Mouse (Mus musculus): Measurements from ENCODE around the gene Dhx32. TPM values are rescaled to one million over a fixed set of nuclear protein-coding genes. Genes with fewer than 3 reads are reported as not detected.
A peak's percentile ranks its signal among the peaks of the same experiment; 100 is the strongest.

Gene Dhx32
- polyA plus RNA-seq, 1 experiment from 2014 or later: 38.5 TPM

- H3K27me3 ChIP-seq (replicated peaks; ENCODE audit: low read depth, poor library complexity, severe bottlenecking): no peaks in the 10 kb centered on the region
- no peak for DNase-seq (ENCODE audit: low spot score)
- H3K4me3 ChIP-seq: no peak overlapping the region
- no peak overlapping the region for H3K27ac ChIP-seq (replicated peaks)
- no peaks in the 10 kb centered on the region for H3K36me3 ChIP-seq (replicated peaks)
- 0 out of 2 replicates have a peak, but pooled peaks cover 12% of the 10 kb centered on the region for H3K4me1 ChIP-seq
- 88% methylated on average over 13 of the region's 13 CpGs for WGBS
- H3K9me3 ChIP-seq: peaks cover 6% of the 10 kb centered on the region; the same call in 1 of the 2 replicates
Observed at GRCm38 (mm10) chr7:133765849-133766243, 16.7 kb downstream of the Dhx32 start.

GRCm38 (mm10) chr7:133765240-133765848, 17.2 kb downstream of the Dhx32 start:
- no peak overlapping the region for H3K27ac ChIP-seq (replicated peaks)
- H3K36me3 ChIP-seq (replicated peaks): no peaks in the 10 kb centered on the region
- WGBS: 80% methylated on average over 10 of the region's 10 CpGs
- H3K27me3 ChIP-seq (replicated peaks; ENCODE audit: low read depth, poor library complexity, severe bottlenecking): no peaks in the 10 kb centered on the region
- no peak overlapping the region for H3K4me3 ChIP-seq
- peaks cover 12% of the 10 kb centered on the region; the same call in 1 of the 2 replicates for H3K4me1 ChIP-seq
- H3K9me3 ChIP-seq: peaks cover 6% of the 10 kb centered on the region; the same call in 1 of the 2 replicates
- DNase-seq (ENCODE audit: low spot score): no peak

- no peak for DNase-seq (ENCODE audit: low spot score)
- Histone ChIP-seq H3K36me3 (replicated peaks) (no peaks in the 10 kb centered on the region), H3K4me3 (no peak overlapping the region), H3K27me3 (replicated peaks; ENCODE audit: low read depth, poor library complexity, severe bottlenecking) (no peaks in the 10 kb centered on the region), H3K4me1 (peaks cover 20% of the 10 kb centered on the region), H3K9me3 (peaks cover 6% of the 10 kb centered on the region; the same call in 1 of the 2 replicates), H3K27ac (replicated peaks) (no peak overlapping the region)
- 76% methylated on average over 2 of the region's 2 CpGs for WGBS
Observed at GRCm38 (mm10) chr7:133764425-133764824, 18.1 kb downstream of the Dhx32 start.

DNA sequence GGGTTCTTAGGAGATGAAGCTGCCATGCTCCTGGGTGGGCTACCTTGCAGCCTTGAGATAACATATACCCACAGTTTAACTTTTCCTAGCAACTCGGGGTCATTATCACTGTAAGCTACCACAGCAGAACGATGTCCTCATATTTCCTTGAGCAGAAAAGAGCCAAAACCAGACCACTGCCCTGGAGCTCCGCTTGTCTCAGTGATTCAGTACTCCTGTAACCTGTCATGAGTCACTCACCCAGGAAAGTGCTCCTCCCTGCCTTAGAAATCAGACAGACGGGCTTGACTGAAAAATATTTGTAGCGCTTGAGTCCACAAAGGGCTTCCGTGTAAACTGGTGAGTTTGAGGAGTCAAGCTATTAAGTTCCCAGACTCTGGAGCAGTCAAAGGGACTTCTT, 19.8 kb downstream of the Dhx32 start:
- Histone ChIP-seq H3K27ac (replicated peaks) (no peak overlapping the region), H3K27me3 (replicated peaks; ENCODE audit: low read depth, poor library complexity, severe bottlenecking) (no peaks in the 10 kb centered on the region), H3K36me3 (replicated peaks) (no peaks in the 10 kb centered on the region), H3K9me3 (peaks cover 6% of the 10 kb centered on the region; the same call in 1 of the 2 replicates), H3K4me3 (no peak overlapping the region), H3K4me1 (peaks cover 35% of the 10 kb centered on the region)
- no peak for DNase-seq (ENCODE audit: low spot score)
- 90% methylated on average over 6 of the region's 6 CpGs for WGBS

- H3K9me3 ChIP-seq: peaks cover 6% of the 10 kb centered on the region; the same call in 1 of the 2 replicates
- peak overlapping the region; percentile 50 for H3K4me3 ChIP-seq
- peak overlapping the region; percentile 83 for H3K27ac ChIP-seq (replicated peaks)
- no peaks in the 10 kb centered on the region for H3K36me3 ChIP-seq (replicated peaks)
- peaks cover 38% of the 10 kb centered on the region for H3K4me1 ChIP-seq
- 4% methylated on average over 27 of the region's 27 CpGs for WGBS
- DNase-seq (ENCODE audit: low spot score): peak; percentile 84
- no peaks in the 10 kb centered on the region for H3K27me3 ChIP-seq (replicated peaks; ENCODE audit: low read depth, poor library complexity, severe bottlenecking)
Observed at GRCm38 (mm10) chr7:133759611-133760353, 22.7 kb downstream of the Dhx32 start.

- Histone ChIP-seq H3K27ac (replicated peaks) (no peak overlapping the region), H3K27me3 (replicated peaks; ENCODE audit: low read depth, poor library complexity, severe bottlenecking) (no peaks in the 10 kb centered on the region), H3K4me3 (peak overlapping the region; percentile 16; the same call in 1 of the 2 replicates), H3K4me1 (peaks cover 38% of the 10 kb centered on the region), H3K9me3 (peaks cover 6% of the 10 kb centered on the region; the same call in 1 of the 2 replicates), H3K36me3 (replicated peaks) (peaks cover 5% of the 10 kb centered on the region)
- WGBS: 87% methylated on average over 5 of the region's 5 CpGs
- no peak for DNase-seq (ENCODE audit: low spot score)
Observed at GRCm38 (mm10) chr7:133758716-133759115, 23.8 kb downstream of the Dhx32 start.

DNA sequence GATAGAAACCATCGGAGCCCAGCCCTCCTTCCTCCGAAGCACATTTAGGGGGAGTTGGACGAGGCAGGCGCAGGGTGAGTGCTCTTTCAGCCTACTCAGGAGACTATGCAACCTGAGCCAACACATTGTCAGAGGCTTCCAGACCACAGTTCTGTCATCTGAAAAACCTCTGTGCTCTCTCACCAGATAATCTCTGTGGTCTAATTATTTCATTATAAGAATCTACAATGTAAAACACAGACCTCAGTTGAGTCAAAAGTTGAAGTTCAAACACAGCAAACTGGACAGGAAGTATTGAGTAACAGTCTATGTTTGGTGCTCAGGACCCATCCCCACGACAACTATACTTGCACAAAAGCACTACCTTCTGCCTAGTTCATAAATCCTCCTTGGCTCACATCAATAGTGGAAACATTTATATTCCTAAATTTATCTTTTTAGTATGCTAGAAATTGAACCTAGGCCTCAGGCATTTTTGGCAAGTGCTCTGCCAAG, 24.5 kb downstream of the Dhx32 start:
- Histone ChIP-seq H3K36me3 (replicated peaks) (peaks cover 5% of the 10 kb centered on the region), H3K27me3 (replicated peaks; ENCODE audit: low read depth, poor library complexity, severe bottlenecking) (no peaks in the 10 kb centered on the region), H3K27ac (replicated peaks) (0 out of 2 replicates have a peak overlapping the region, but pooled peaks have one; percentile 4), H3K4me1 (peaks cover 38% of the 10 kb centered on the region), H3K9me3 (peaks cover 6% of the 10 kb centered on the region; the same call in 1 of the 2 replicates), H3K4me3 (peak overlapping the region; percentile 16)
- 52% methylated on average over 5 of the region's 5 CpGs for WGBS
- no peak for DNase-seq (ENCODE audit: low spot score)

- 0 out of 2 replicates have a peak, but pooled peaks cover 1% of the 10 kb centered on the region for H3K4me1 ChIP-seq
- no peak overlapping the region for H3K4me3 ChIP-seq
- H3K27ac ChIP-seq (replicated peaks): no peak overlapping the region
- no peaks in the 10 kb centered on the region for H3K27me3 ChIP-seq (replicated peaks; ENCODE audit: low read depth, poor library complexity, severe bottlenecking)
- H3K9me3 ChIP-seq: no peaks in the 10 kb centered on the region
- WGBS: 87% methylated on average over 5 of the region's 5 CpGs
- no peak for DNase-seq (ENCODE audit: low spot score)
- peaks cover 23% of the 10 kb centered on the region for H3K36me3 ChIP-seq (replicated peaks)
Observed at GRCm38 (mm10) chr7:133751163-133751562, 31.4 kb downstream of the Dhx32 start.

DNA sequence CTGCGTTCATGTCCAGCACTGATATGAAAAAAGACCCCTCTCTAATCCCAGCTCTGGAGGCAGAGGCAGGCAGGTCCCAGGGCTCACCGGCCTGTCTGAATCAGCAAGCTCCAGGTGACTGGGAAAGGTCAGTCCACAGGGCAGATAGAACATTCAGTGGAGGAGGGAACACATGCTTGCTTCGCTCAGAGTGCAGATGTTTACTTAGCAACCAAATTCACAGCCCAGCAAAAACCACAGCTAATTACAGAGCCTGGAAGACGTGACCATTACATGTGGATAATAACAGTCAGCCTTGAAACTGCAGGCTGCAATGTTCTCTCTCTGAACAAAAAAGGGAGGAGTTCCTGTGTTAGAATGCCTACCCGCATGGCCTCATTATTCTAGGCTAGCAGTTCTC, 31.9 kb downstream of the Dhx32 start:
- H3K27me3 ChIP-seq (replicated peaks; ENCODE audit: low read depth, poor library complexity, severe bottlenecking): no peaks in the 10 kb centered on the region
- WGBS: 72% methylated on average over 5 of the region's 5 CpGs
- no peaks in the 10 kb centered on the region for H3K9me3 ChIP-seq
- H3K4me3 ChIP-seq: no peak overlapping the region
- no peak overlapping the region for H3K27ac ChIP-seq (replicated peaks)
- H3K4me1 ChIP-seq: no peaks in the 10 kb centered on the region
- H3K36me3 ChIP-seq (replicated peaks): peaks cover 23% of the 10 kb centered on the region
- peak; percentile 14 for DNase-seq (ENCODE audit: low spot score)

DNA sequence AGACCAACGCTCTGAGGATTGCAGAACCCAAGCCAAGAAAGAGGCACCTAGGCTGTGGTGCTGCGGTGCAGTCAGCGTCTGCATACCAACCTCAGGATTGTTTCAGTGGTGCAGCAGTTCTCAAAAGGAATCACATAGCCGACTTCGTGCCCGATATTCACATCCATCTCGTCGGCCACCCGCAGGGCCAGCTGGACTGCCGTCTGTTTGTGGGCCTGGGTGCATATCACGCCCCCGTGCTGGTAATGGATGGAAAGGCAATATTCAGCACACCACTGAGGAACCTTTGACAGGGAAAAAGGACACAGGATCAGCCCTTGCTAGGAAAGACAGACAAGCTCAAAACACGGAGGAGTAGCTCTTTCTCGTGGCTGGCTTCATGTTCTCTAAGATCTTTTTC, 33.8 kb downstream of the Dhx32 start:
- Histone ChIP-seq H3K27me3 (replicated peaks; ENCODE audit: low read depth, poor library complexity, severe bottlenecking) (no peaks in the 10 kb centered on the region), H3K27ac (replicated peaks) (no peak overlapping the region), H3K4me3 (no peak overlapping the region), H3K9me3 (no peaks in the 10 kb centered on the region), H3K4me1 (no peaks in the 10 kb centered on the region), H3K36me3 (replicated peaks) (peaks cover 18% of the 10 kb centered on the region)
- WGBS: 90% methylated on average over 14 of the region's 14 CpGs
- no peak for DNase-seq (ENCODE audit: low spot score)

DNA sequence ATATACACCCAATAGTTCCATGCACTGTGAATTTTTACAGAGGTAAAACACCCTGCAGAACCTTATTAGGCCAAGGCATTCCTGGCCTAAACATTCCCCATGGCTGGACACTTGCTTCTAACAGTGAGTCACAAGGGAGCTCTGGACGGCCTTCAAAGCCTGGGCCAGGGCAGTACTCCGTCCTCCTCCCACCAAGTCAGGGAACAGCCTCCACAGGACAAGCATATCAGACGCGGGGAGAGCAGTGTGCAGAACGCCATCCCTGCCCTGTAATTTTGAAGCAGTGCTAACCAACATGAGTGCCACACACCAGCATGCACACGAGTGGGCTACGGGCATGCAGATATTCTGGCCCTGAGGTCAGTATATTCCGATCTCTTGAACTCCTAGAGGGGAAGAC, 35.2 kb downstream of the Dhx32 start:
- Histone ChIP-seq H3K36me3 (replicated peaks) (peaks cover 26% of the 10 kb centered on the region), H3K9me3 (no peaks in the 10 kb centered on the region), H3K27me3 (replicated peaks; ENCODE audit: low read depth, poor library complexity, severe bottlenecking) (no peaks in the 10 kb centered on the region), H3K4me3 (no peak overlapping the region), H3K4me1 (no peaks in the 10 kb centered on the region), H3K27ac (replicated peaks) (no peak overlapping the region)
- no peak for DNase-seq (ENCODE audit: low spot score)
- 91% methylated on average over 8 of the region's 8 CpGs for WGBS

- H3K36me3 ChIP-seq (replicated peaks): peaks cover 49% of the 10 kb centered on the region
- 73% methylated on average over 4 of the region's 4 CpGs for WGBS
- no peaks in the 10 kb centered on the region for H3K9me3 ChIP-seq
- H3K27me3 ChIP-seq (replicated peaks; ENCODE audit: low read depth, poor library complexity, severe bottlenecking): no peaks in the 10 kb centered on the region
- DNase-seq (ENCODE audit: low spot score): no peak
- no peak overlapping the region for H3K27ac ChIP-seq (replicated peaks)
- H3K4me1 ChIP-seq: no peaks in the 10 kb centered on the region
- no peak overlapping the region for H3K4me3 ChIP-seq
Observed at GRCm38 (mm10) chr7:133744701-133745100, 37.8 kb downstream of the Dhx32 start.

GRCm38 (mm10) chr7:133744209-133744608, 38.3 kb downstream of the Dhx32 start:
- Histone ChIP-seq H3K27ac (replicated peaks) (no peak overlapping the region), H3K9me3 (no peaks in the 10 kb centered on the region), H3K4me1 (no peaks in the 10 kb centered on the region), H3K27me3 (replicated peaks; ENCODE audit: low read depth, poor library complexity, severe bottlenecking) (no peaks in the 10 kb centered on the region), H3K4me3 (no peak overlapping the region), H3K36me3 (replicated peaks) (peaks cover 49% of the 10 kb centered on the region)
- DNase-seq (ENCODE audit: low spot score): no peak
- WGBS: 87% methylated on average over 1 of the region's 1 CpGs
